Mouse (Mus musculus): ENCODE measurements around the gene Fndc11. TPM values are rescaled to one million over a fixed set of nuclear protein-coding genes. Genes with fewer than 3 reads are reported as not detected.

Gene Fndc11
- polyA plus RNA-seq, 1 experiment from 2014 or later = not detected

GRCm38 (mm10) chr2:181228335-181228734 lies 8.5 kb downstream of the Fndc11 start:
- Histone ChIP-seq H3K36me3 (peaks cover 14% of the 10 kb centered on the region; the same call in 1 of the 2 replicates), H3K4me1 (no peaks in the 10 kb centered on the region), H3K27ac (no peak overlapping the region), H3K4me3 (no peak overlapping the region), H3K27me3 (ENCODE audit: insufficient read depth, poor library complexity, severe bottlenecking) (peaks cover 5% of the 10 kb centered on the region; the same call in 1 of the 2 replicates), H3K9me3 (no peaks in the 10 kb centered on the region)
- DNase-seq (ENCODE audit: low spot score) = no peak
- 46% methylated on average over 1 of the region's 1 CpGs for WGBS

GRCm38 (mm10) chr2:181231171-181231570 lies 11.4 kb downstream of the Fndc11 start:
- Histone ChIP-seq H3K27ac (no peak overlapping the region), H3K4me1 (no peaks in the 10 kb centered on the region), H3K36me3 (peaks cover 14% of the 10 kb centered on the region; the same call in 1 of the 2 replicates), H3K9me3 (no peaks in the 10 kb centered on the region), H3K27me3 (ENCODE audit: insufficient read depth, poor library complexity, severe bottlenecking) (peaks cover 5% of the 10 kb centered on the region; the same call in 1 of the 2 replicates), H3K4me3 (no peak overlapping the region)
- DNase-seq (ENCODE audit: low spot score) = no peak
- 71% methylated on average over 19 of the region's 20 CpGs for WGBS

- H3K9me3 ChIP-seq = no peaks in the 10 kb centered on the region
- peaks cover 19% of the 10 kb centered on the region; the same call in 1 of the 2 replicates for H3K36me3 ChIP-seq
- WGBS = 88% methylated on average over 15 of the region's 15 CpGs
- no peaks in the 10 kb centered on the region for H3K4me1 ChIP-seq
- H3K4me3 ChIP-seq = no peak overlapping the region
- peaks cover 5% of the 10 kb centered on the region; the same call in 1 of the 2 replicates for H3K27me3 ChIP-seq (ENCODE audit: insufficient read depth, poor library complexity, severe bottlenecking)
- H3K27ac ChIP-seq = no peak overlapping the region
- no peak for DNase-seq (ENCODE audit: low spot score)
These were observed 13.6 kb downstream of the Fndc11 start for GRCm38 (mm10) chr2:181233443-181233842.

GRCm38 (mm10) chr2:181234680-181235079 lies 14.9 kb downstream of the Fndc11 start:
- H3K4me3 ChIP-seq = no peak overlapping the region
- no peak overlapping the region for H3K27ac ChIP-seq
- no peaks in the 10 kb centered on the region for H3K9me3 ChIP-seq
- DNase-seq (ENCODE audit: low spot score) = no peak
- peaks cover 15% of the 10 kb centered on the region; the same call in 1 of the 2 replicates for H3K36me3 ChIP-seq
- peaks cover 11% of the 10 kb centered on the region; the same call in 1 of the 2 replicates for H3K27me3 ChIP-seq (ENCODE audit: insufficient read depth, poor library complexity, severe bottlenecking)
- WGBS = 90% methylated on average over 11 of the region's 11 CpGs
- no peaks in the 10 kb centered on the region for H3K4me1 ChIP-seq

- Histone ChIP-seq H3K4me1 (no peaks in the 10 kb centered on the region), H3K27ac (no peak overlapping the region), H3K4me3 (no peak overlapping the region), H3K9me3 (no peaks in the 10 kb centered on the region), H3K27me3 (ENCODE audit: insufficient read depth, poor library complexity, severe bottlenecking) (peaks cover 16% of the 10 kb centered on the region; the same call in 1 of the 2 replicates), H3K36me3 (peaks cover 7% of the 10 kb centered on the region; the same call in 1 of the 2 replicates)
- 80% methylated on average over 23 of the region's 23 CpGs for WGBS
- no peak for DNase-seq (ENCODE audit: low spot score)
These were observed 16.1 kb downstream of the Fndc11 start for GRCm38 (mm10) chr2:181235681-181236566.

- Histone ChIP-seq H3K4me3 (no peak overlapping the region), H3K4me1 (peaks cover 12% of the 10 kb centered on the region; the same call in 1 of the 2 replicates), H3K27me3 (ENCODE audit: insufficient read depth, poor library complexity, severe bottlenecking) (peaks cover 16% of the 10 kb centered on the region; the same call in 1 of the 2 replicates), H3K27ac (no peak overlapping the region), H3K9me3 (no peaks in the 10 kb centered on the region), H3K36me3 (peaks cover 5% of the 10 kb centered on the region; the same call in 1 of the 2 replicates)
- no peak for DNase-seq (ENCODE audit: low spot score)
- 87% methylated on average over 17 of the region's 17 CpGs for WGBS
These were observed 17.6 kb downstream of the Fndc11 start for GRCm38 (mm10) chr2:181237251-181238014.

- H3K27me3 ChIP-seq (ENCODE audit: insufficient read depth, poor library complexity, severe bottlenecking) = peaks cover 16% of the 10 kb centered on the region; the same call in 1 of the 2 replicates
- no peak for DNase-seq (ENCODE audit: low spot score)
- H3K36me3 ChIP-seq = peaks cover 5% of the 10 kb centered on the region; the same call in 1 of the 2 replicates
- no peak overlapping the region for H3K27ac ChIP-seq
- H3K4me3 ChIP-seq = no peak overlapping the region
- no peaks in the 10 kb centered on the region for H3K9me3 ChIP-seq
- WGBS = 82% methylated on average over 10 of the region's 10 CpGs
- H3K4me1 ChIP-seq = peaks cover 12% of the 10 kb centered on the region; the same call in 1 of the 2 replicates
These were observed 18.3 kb downstream of the Fndc11 start for GRCm38 (mm10) chr2:181238091-181238610.

- Histone ChIP-seq H3K9me3 (no peaks in the 10 kb centered on the region), H3K4me3 (no peak overlapping the region)
- 57% methylated on average over 2 of the region's 2 CpGs for WGBS
These were observed 19.0 kb downstream of the Fndc11 start for GRCm38 (mm10) chr2:181238861-181239260.

GRCm38 (mm10) chr2:181239261-181239660 lies 19.4 kb downstream of the Fndc11 start:
- H3K36me3 ChIP-seq = peaks cover 5% of the 10 kb centered on the region; the same call in 1 of the 2 replicates
- no peak overlapping the region for H3K4me3 ChIP-seq
- 89% methylated on average over 9 of the region's 9 CpGs for WGBS
- H3K9me3 ChIP-seq = no peaks in the 10 kb centered on the region
- no peak overlapping the region for H3K27ac ChIP-seq
- no peak for DNase-seq (ENCODE audit: low spot score)
- H3K4me1 ChIP-seq = peaks cover 18% of the 10 kb centered on the region; the same call in 1 of the 2 replicates
- H3K27me3 ChIP-seq (ENCODE audit: insufficient read depth, poor library complexity, severe bottlenecking) = peaks cover 16% of the 10 kb centered on the region; the same call in 1 of the 2 replicates

More at GRCm38 (mm10) chr2:181238861-181239260, 19.0 kb downstream of the Fndc11 start:
- peaks cover 16% of the 10 kb centered on the region; the same call in 1 of the 2 replicates for H3K27me3 ChIP-seq (ENCODE audit: insufficient read depth, poor library complexity, severe bottlenecking)
- H3K27ac ChIP-seq = no peak overlapping the region
- peaks cover 5% of the 10 kb centered on the region; the same call in 1 of the 2 replicates for H3K36me3 ChIP-seq
- DNase-seq (ENCODE audit: low spot score) = no peak
- H3K4me1 ChIP-seq = peaks cover 17% of the 10 kb centered on the region; the same call in 1 of the 2 replicates

- Histone ChIP-seq H3K4me3 (peak overlapping the region; percentile 68), H3K9me3 (no peaks in the 10 kb centered on the region), H3K27ac (0 out of 2 replicates have a peak overlapping the region, but pooled peaks have one; percentile 75), H3K4me1 (peaks cover 18% of the 10 kb centered on the region; the same call in 1 of the 2 replicates), H3K27me3 (ENCODE audit: insufficient read depth, poor library complexity, severe bottlenecking) (peaks cover 16% of the 10 kb centered on the region; the same call in 1 of the 2 replicates), H3K36me3 (peaks cover 5% of the 10 kb centered on the region; the same call in 1 of the 2 replicates)
- 86% methylated on average over 13 of the region's 13 CpGs for WGBS
- DNase-seq (ENCODE audit: low spot score) = no peak
These were observed 21.1 kb downstream of the Fndc11 start for GRCm38 (mm10) chr2:181240806-181241440.

GRCm38 (mm10) chr2:181241602-181242313 lies 21.9 kb downstream of the Fndc11 start, which contains the start of gene Helz2:
Helz2 (minus strand) TSS chr2:181242027.
- Histone ChIP-seq H3K4me3 (peak within 1 kb of the TSS; percentile 68), H3K27me3 (ENCODE audit: insufficient read depth, poor library complexity, severe bottlenecking) (peaks cover 16% of the 10 kb centered on the region; the same call in 1 of the 2 replicates), H3K4me1 (peaks cover 18% of the 10 kb centered on the region; the same call in 1 of the 2 replicates), H3K36me3 (peaks cover 5% of the 10 kb centered on the region; the same call in 1 of the 2 replicates), H3K9me3 (no peaks in the 10 kb centered on the region), H3K27ac (peak within 1 kb of the TSS; percentile 75)
- WGBS = 6% methylated on average over 16 of the region's 16 CpGs
- DNase-seq (ENCODE audit: low spot score) = peak; percentile 87

Measured in heart, embryonic 10.5 days (tissue).